Mouse (Mus musculus) limb, embryonic 11.5 days (tissue): ENCODE measurements around the gene Cnih1. TPM values are rescaled to one million over a fixed set of nuclear protein-coding genes. Genes with fewer than 3 reads are reported as not detected.
A peak's percentile ranks its signal among the peaks of the same experiment; 100 is the strongest.

ENCODE experiments used
- ATAC-seq: fragments of 200-750 bp; cut with Nextera tagmentation; 2 replicates; pipeline ENCODE4 v1.8.0; 2017; ENCODE audit warnings: low read depth; ENCODE audit not compliant: insufficient number of reproducible peaks, low FRiP score, low TSS enrichment
- DNase-seq: peaks from one replicate; pipeline ENCODE4 v3.0.0-alpha.2; 2015; ENCODE audit warnings: low spot score
- H3K27ac ChIP-seq: fragments of 300-500 bp; sonication (generic); replicated peaks from 2 replicates; pipeline ENCODE4 v1.5.1; 2014; ENCODE audit warnings: low read depth, mild to moderate bottlenecking, low read length
- H3K27me3 ChIP-seq: fragments of 300-500 bp; sonication (generic); 2 replicates; pipeline ENCODE4 v1.6.1; 2014; ENCODE audit warnings: mild to moderate bottlenecking, low read length, mixed read lengths; ENCODE audit not compliant: control insufficient read depth, insufficient read depth
- H3K36me3 ChIP-seq: fragments of 300-500 bp; sonication (generic); 2 replicates; pipeline ENCODE4 v1.6.1; 2014; ENCODE audit warnings: mild to moderate bottlenecking, low read length, moderate library complexity, mixed read lengths; ENCODE audit not compliant: control insufficient read depth, insufficient read depth
- H3K4me1 ChIP-seq: fragments of 300-500 bp; sonication (generic); 2 replicates; pipeline ENCODE4 v1.6.1; 2014; ENCODE audit warnings: low read length, mixed read lengths; ENCODE audit not compliant: control insufficient read depth, insufficient read depth
- H3K4me2 ChIP-seq: fragments of 300-500 bp; sonication (generic); 2 replicates; pipeline ENCODE4 v1.6.1; 2014; ENCODE audit warnings: low read depth, mild to moderate bottlenecking, moderate library complexity; ENCODE audit not compliant: severe bottlenecking
- H3K4me3 ChIP-seq: fragments of 300-500 bp; sonication (generic); 2 replicates; pipeline ENCODE4 v1.5.1; 2014; ENCODE audit warnings: low read depth, low read length
- H3K9ac ChIP-seq: fragments of 300-500 bp; sonication (generic); 2 replicates; pipeline ENCODE4 v1.6.1; 2014; ENCODE audit warnings: mild to moderate bottlenecking, low read length
- H3K9me3 ChIP-seq: fragments of 300-500 bp; sonication (generic); 2 replicates; pipeline ENCODE4 v1.6.1; 2016; ENCODE audit warnings: low read length; ENCODE audit not compliant: control insufficient read depth
- WGBS: fragments of 180-500 bp; shearing (Covaris S2); extraction: QIAGEN DNeasy Blood & Tissue Kit; methylation state at CpG from one replicate; pipeline ENCODE4 v1.1.7; 2014; 5-methylcytosine and 5-hydroxymethylcytosine counted together
- polyA plus RNA-seq: library from polyadenylated mRNA; unstranded; fragments of >200 nt; fragmentation: Nextera tagmentation; extraction: Ambion mirVana; gene quantifications from 2 replicates; pipeline ENCODE4 v1.2.1, GENCODE M21; 2014

Cnih1 gene
- polyA plus RNA-seq, 1 experiment from 2014 or later = 213 TPM

- Histone ChIP-seq H3K36me3 (peaks cover 23% of the 10 kb centered on the region), H3K9ac (no peak overlapping the region), H3K4me1 (peaks cover 6% of the 10 kb centered on the region), H3K4me3 (no peak overlapping the region), H3K27me3 (no peaks in the 10 kb centered on the region), H3K4me2 (no peak overlapping the region), H3K27ac (no peak overlapping the region), H3K9me3 (peaks cover 2% of the 10 kb centered on the region; the same call in 1 of the 2 replicates)
- ATAC-seq = no peak
- DNase-seq = no peak
- WGBS = 88% methylated on average over 10 of the region's 10 CpGs
Observed at GRCm38 (mm10) chr14:46783327-46783926, 4.8 kb downstream of the Cnih1 start.

- Histone ChIP-seq H3K9ac (no peak overlapping the region), H3K4me1 (peaks cover 6% of the 10 kb centered on the region), H3K36me3 (peaks cover 31% of the 10 kb centered on the region), H3K27ac (no peak overlapping the region), H3K9me3 (peaks cover 2% of the 10 kb centered on the region; the same call in 1 of the 2 replicates), H3K4me2 (no peak overlapping the region), H3K27me3 (no peaks in the 10 kb centered on the region), H3K4me3 (no peak overlapping the region)
- ATAC-seq = no peak
- DNase-seq = no peak
- WGBS = 91% methylated on average over 8 of the region's 8 CpGs
Observed at GRCm38 (mm10) chr14:46782187-46782828, 5.9 kb downstream of the Cnih1 start.

- DNase-seq = no peak
- H3K27me3 ChIP-seq = no peaks in the 10 kb centered on the region
- H3K9me3 ChIP-seq = peaks cover 2% of the 10 kb centered on the region; the same call in 1 of the 2 replicates
- no peak overlapping the region for H3K9ac ChIP-seq
- no peak overlapping the region for H3K27ac ChIP-seq
- H3K4me3 ChIP-seq = no peak overlapping the region
- H3K4me1 ChIP-seq = no peaks in the 10 kb centered on the region
- peaks cover 31% of the 10 kb centered on the region for H3K36me3 ChIP-seq
- no peak for ATAC-seq
- H3K4me2 ChIP-seq = no peak overlapping the region
- 96% methylated on average over 7 of the region's 7 CpGs for WGBS
Observed at GRCm38 (mm10) chr14:46781086-46781485, 7.1 kb downstream of the Cnih1 start.

- DNase-seq = no peak
- WGBS = 92% methylated on average over 7 of the region's 7 CpGs
- Histone ChIP-seq H3K27ac (no peak overlapping the region), H3K9ac (no peak overlapping the region), H3K4me3 (no peak overlapping the region), H3K9me3 (peaks cover 2% of the 10 kb centered on the region; the same call in 1 of the 2 replicates), H3K27me3 (no peaks in the 10 kb centered on the region), H3K4me1 (no peaks in the 10 kb centered on the region), H3K36me3 (peaks cover 37% of the 10 kb centered on the region), H3K4me2 (no peak overlapping the region)
- ATAC-seq = no peak
Observed at GRCm38 (mm10) chr14:46779217-46779616, 9.0 kb downstream of the Cnih1 start.

- H3K27ac ChIP-seq = no peak overlapping the region
- no peak overlapping the region for H3K9ac ChIP-seq
- no peak overlapping the region for H3K4me2 ChIP-seq
- H3K36me3 ChIP-seq = peaks cover 37% of the 10 kb centered on the region
- 95% methylated on average over 9 of the region's 9 CpGs for WGBS
- H3K27me3 ChIP-seq = no peaks in the 10 kb centered on the region
- no peaks in the 10 kb centered on the region for H3K4me1 ChIP-seq
- H3K9me3 ChIP-seq = peaks cover 2% of the 10 kb centered on the region; the same call in 1 of the 2 replicates
- H3K4me3 ChIP-seq = no peak overlapping the region
- ATAC-seq = no peak
- no peak for DNase-seq
Observed at GRCm38 (mm10) chr14:46778756-46779155, 9.5 kb downstream of the Cnih1 start.

- 92% methylated on average over 6 of the region's 6 CpGs for WGBS
- H3K27me3 ChIP-seq = no peaks in the 10 kb centered on the region
- peaks cover 10% of the 10 kb centered on the region for H3K36me3 ChIP-seq
- no peak overlapping the region for H3K4me3 ChIP-seq
- H3K9me3 ChIP-seq = no peaks in the 10 kb centered on the region
- DNase-seq = no peak
- H3K4me2 ChIP-seq = no peak overlapping the region
- no peak overlapping the region for H3K9ac ChIP-seq
- H3K27ac ChIP-seq = no peak overlapping the region
- no peak for ATAC-seq
- no peaks in the 10 kb centered on the region for H3K4me1 ChIP-seq
Observed at GRCm38 (mm10) chr14:46770036-46770435, 18.2 kb downstream of the Cnih1 start.

GRCm38 (mm10) chr14:46767116-46767515 lies 21.1 kb downstream of the Cnih1 start:
- Histone ChIP-seq H3K4me2 (no peak overlapping the region), H3K27me3 (no peaks in the 10 kb centered on the region), H3K27ac (no peak overlapping the region), H3K9me3 (no peaks in the 10 kb centered on the region), H3K4me3 (no peak overlapping the region), H3K9ac (no peak overlapping the region), H3K4me1 (no peaks in the 10 kb centered on the region), H3K36me3 (peaks cover 5% of the 10 kb centered on the region; the same call in 1 of the 2 replicates)
- no peak for DNase-seq
- ATAC-seq = no peak
- WGBS = 89% methylated on average over 12 of the region's 12 CpGs

GRCm38 (mm10) chr14:46761186-46761585 lies 27.0 kb downstream of the Cnih1 start:
- H3K4me1 ChIP-seq = peaks cover 2% of the 10 kb centered on the region; the same call in 1 of the 2 replicates
- H3K27ac ChIP-seq = no peak overlapping the region
- H3K36me3 ChIP-seq = no peaks in the 10 kb centered on the region
- no peaks in the 10 kb centered on the region for H3K9me3 ChIP-seq
- peak overlapping the region; percentile 81 for H3K4me2 ChIP-seq
- WGBS = 55% methylated on average over 6 of the region's 6 CpGs
- no peaks in the 10 kb centered on the region for H3K27me3 ChIP-seq
- ATAC-seq (no peak), DNase-seq (peak; percentile 28)
- H3K9ac ChIP-seq = no peak overlapping the region
- peak overlapping the region; percentile 66 for H3K4me3 ChIP-seq
